Mouse (Mus musculus) 3134 (cell line): ENCODE measurements around the gene Heg1.

ENCODE experiments used
- DNase-seq: peaks from one replicate; pipeline ENCODE4 v3.0.0-alpha.2; 2011; ENCODE audit warnings: low spot score; ENCODE audit not compliant: insufficient read length; ENCODE audit errors: extremely low read depth

The Heg1 gene

GRCm38 (mm10) chr16:33797860-33798259 lies 113.7 kb downstream of the Heg1 start:
- DNase-seq = peak; percentile 42

- no peak for DNase-seq
Measured at GRCm38 (mm10) chr16:33810002-33810401, 125.8 kb downstream of the Heg1 start.

- no peak for DNase-seq
Measured at GRCm38 (mm10) chr16:33818413-33819165, 134.4 kb downstream of the Heg1 start.

- peak; percentile 56 for DNase-seq
Measured at GRCm38 (mm10) chr16:33820269-33821178, 136.4 kb downstream of the Heg1 start.
